Mouse (Mus musculus): ENCODE measurements around the gene Hapln2.

Gene Hapln2

DNA sequence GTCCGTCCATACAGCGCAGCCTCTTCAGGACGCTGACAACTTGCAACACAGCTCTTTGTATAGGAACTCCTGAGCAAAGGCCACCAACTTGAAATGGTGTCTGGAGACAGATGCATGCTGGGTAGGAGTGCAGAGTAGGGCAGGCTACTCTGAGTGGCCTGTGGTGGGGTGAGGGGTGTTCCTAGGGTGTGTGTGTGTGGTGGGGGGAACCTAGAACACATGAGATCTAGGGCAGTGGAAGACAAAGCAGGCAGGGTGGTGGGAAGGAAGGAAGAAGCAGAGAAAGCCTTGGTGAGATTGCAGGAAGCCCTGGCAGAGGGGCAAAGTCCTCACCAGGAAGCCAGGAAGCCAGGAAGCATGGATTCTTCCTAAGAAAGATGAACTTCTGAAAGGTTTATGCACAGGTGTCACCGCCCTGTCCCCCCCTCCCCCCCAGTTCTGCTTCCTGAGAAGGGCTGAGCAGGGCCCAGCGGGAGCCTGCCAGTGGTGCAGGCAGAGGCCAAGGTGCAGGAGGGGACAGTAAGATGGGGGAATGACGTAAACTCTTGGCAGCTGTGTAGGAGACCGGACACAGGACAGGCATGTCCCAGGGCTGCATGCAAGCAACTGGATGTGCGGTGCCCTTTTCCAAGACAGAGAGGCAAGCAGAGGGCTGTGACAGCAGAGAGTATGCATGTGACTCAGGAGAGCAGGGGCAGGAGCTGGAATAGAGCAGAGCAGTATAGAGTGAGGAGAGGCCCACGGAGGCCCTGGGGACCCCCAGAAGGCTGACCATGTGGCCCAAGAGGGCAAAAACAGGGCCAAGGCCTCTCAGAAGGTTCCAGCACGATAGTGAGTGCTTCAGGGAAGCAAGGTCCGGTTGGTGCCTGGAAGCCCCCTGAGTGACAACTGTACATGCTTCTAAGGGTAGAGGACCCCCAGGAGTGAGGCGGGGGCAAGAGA lies 45.2 kb downstream of the Hapln2 start:
- intact Hi-C loops (cut with DNase I) = loop anchor here (10.0 kb wide), 1 partner anchor 47 kb away; the partner anchor contains the start of genes Isg20l2 and Rrnad1

- intact Hi-C loops (cut with DNase I) = loop anchor here (10.0 kb wide), 1 partner anchor 46 kb away; the partner anchor contains the start of genes Isg20l2 and Rrnad1
These were observed 46.1 kb downstream of the Hapln2 start for GRCm38 (mm10) chr3:87981214-87981760.

DNA sequence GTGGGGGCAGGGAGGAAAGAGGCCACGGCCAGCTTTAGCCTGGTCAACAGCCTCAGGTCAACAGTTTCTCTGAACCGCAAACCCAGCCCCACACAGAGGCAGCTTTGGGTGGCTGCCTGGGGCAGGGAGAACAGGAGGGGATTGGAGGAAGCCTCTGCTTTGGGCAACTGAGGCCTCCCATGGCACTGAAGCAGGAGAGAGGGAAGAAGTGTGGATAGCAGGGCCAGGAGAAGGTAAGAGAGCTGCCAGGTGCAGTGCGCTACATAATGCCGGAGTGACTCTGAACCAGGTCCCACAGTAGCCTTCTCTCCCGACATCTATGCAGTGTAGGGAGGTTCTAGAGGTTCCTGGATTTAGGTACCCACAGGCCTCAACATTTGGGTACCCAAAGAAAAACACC lies 46.7 kb downstream of the Hapln2 start:
- intact Hi-C loops (cut with DNase I) = loop anchor here (10.0 kb wide), 1 partner anchor 46 kb away; the partner anchor contains the start of genes Isg20l2 and Rrnad1

DNA sequence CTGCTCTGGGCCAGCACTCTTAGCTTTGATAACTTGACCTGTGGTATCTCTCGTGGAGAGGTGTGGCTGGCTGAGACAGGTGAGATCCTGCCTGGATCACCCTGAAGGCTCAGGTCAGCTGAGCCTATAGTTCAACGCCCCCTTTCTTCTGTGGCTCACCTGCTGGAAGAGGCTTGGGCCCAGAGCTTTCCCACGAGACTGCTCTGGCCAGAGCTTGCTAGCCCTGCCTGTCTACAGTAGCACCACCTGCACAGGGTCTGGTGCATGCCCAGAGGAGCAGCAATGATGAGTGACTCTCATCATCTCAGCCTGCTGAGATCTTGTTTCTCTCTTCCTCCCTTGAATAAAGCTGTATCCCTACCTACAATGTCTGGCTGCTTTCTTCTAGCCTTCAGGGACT lies 47.3 kb downstream of the Hapln2 start:
- intact Hi-C loops (cut with DNase I) = loop anchor here (10.0 kb wide), 1 partner anchor 45 kb away; the partner anchor contains the start of genes Isg20l2 and Rrnad1

- intact Hi-C loops (cut with DNase I) = no loop called here
These were observed 47.9 kb downstream of the Hapln2 start for GRCm38 (mm10) chr3:87979493-87979892.

GRCm38 (mm10) chr3:87974381-87974987 lies 52.9 kb downstream of the Hapln2 start:
- intact Hi-C loops (cut with DNase I) = no loop called here

DNA sequence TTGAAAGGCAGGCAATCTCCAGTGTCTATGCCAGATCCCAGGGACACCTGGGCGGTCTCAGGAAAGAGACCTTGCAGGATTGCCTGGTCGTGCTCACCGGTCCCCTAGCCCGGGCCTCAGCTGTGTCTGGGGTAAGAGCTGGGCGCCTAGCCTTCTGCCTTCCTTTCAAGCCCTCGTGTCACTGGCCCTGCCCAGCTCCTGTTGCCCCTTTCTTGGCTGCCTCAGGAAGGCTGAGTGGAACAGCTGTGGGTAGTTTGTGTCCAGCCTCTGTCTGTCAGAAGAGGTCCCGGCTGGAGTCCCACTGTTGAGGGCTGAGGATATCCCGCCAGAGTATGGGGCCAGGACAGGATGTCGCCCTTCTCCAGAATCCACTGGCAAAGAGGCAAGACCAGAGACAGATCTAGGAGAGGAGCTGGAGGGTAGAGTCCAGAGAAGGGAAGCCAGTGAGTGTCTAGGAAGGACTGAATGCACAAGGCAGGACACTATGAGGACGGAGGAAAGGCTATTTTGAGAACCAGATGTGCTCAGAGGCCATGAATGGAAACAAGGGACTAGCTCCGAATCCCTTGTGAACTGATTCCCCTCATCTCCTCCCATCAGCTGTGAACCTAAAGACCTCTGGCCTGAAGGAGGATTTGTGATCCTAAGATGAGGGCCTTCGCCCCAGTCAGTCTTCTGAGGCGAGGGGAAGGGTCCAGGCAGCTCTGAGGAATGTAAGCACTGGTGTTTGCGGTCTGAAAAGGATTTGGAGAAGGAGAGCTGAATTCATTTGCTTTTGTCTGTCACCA lies 53.6 kb downstream of the Hapln2 start:
- intact Hi-C loops (cut with DNase I) = no loop called here

DNA sequence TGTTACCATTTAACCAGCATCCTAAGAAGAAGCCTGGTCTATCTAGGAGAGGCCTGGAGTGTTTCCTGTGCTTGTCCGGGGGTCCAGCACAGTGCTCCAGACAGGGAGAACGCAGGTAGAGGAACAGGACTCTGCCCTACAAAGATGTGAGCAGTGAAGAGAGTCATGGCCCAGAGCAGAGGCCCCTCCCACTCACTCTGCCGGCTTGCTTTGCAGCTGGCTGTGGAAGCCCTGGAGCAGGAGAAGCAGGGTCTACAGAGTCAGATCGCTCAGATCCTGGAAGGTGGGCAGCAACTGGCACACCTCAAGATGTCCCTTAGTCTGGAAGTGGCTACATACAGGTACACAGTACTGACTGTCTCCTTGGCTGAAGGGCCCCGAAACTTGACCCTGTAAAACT lies 54.6 kb downstream of the Hapln2 start:
- intact Hi-C loops (cut with DNase I) = no loop called here

GRCm38 (mm10) chr3:87972203-87972664 lies 55.1 kb downstream of the Hapln2 start:
- intact Hi-C loops (cut with DNase I) = no loop called here

All from adrenal gland (tissue).